Mouse (Mus musculus): Measurements from ENCODE around the gene 4930453N24Rik.
A peak's percentile ranks its signal among the peaks of the same experiment; 100 is the strongest.

The 4930453N24Rik gene

GRCm38 (mm10) chr16:64770521-64771430 lies at the start of gene 4930453N24Rik:
TSS of gene 4930453N24Rik (minus strand) at chr16:64771161.
- peak; percentile 81 to 85 for DNase-seq

- no peak for DNase-seq
Observed at GRCm38 (mm10) chr16:64817094-64817765, 46.3 kb upstream of the 4930453N24Rik start.

- DNase-seq, result peak in 1 of 2 experiments; percentile 10
Observed at GRCm38 (mm10) chr16:64803041-64803440, 32.1 kb upstream of the 4930453N24Rik start.

GRCm38 (mm10) chr16:64801638-64802037 lies 30.7 kb upstream of the 4930453N24Rik start:
- DNase-seq, result no peak

GRCm38 (mm10) chr16:64800393-64800792 lies 29.4 kb upstream of the 4930453N24Rik start:
- DNase-seq, result no peak

GRCm38 (mm10) chr16:64794802-64795201 lies 23.8 kb upstream of the 4930453N24Rik start:
- no peak for DNase-seq

- no peak for DNase-seq
Observed at GRCm38 (mm10) chr16:64789706-64790105, 18.7 kb upstream of the 4930453N24Rik start.

- no peak for DNase-seq
Observed at GRCm38 (mm10) chr16:64775516-64775915, 4.6 kb upstream of the 4930453N24Rik start.

GRCm38 (mm10) chr16:64771431-64771818 lies 464 bp upstream of the 4930453N24Rik start:
- no peak for DNase-seq

- DNase-seq, result no peak
Observed at GRCm38 (mm10) chr16:64766696-64767300, 4.2 kb downstream of the 4930453N24Rik start.

- DNase-seq, result no peak
Observed at GRCm38 (mm10) chr16:64759245-64759626, 11.7 kb downstream of the 4930453N24Rik start.

GRCm38 (mm10) chr16:64758561-64759244 lies 12.3 kb downstream of the 4930453N24Rik start:
- no peak for DNase-seq

GRCm38 (mm10) chr16:64757666-64758400 lies 13.1 kb downstream of the 4930453N24Rik start:
- no peak for DNase-seq

- no peak for DNase-seq
Observed at GRCm38 (mm10) chr16:64756321-64756720, 14.6 kb downstream of the 4930453N24Rik start.

GRCm38 (mm10) chr16:64754743-64755139 lies 16.2 kb downstream of the 4930453N24Rik start:
- peak in 1 of 2 experiments; percentile 9 for DNase-seq

GRCm38 (mm10) chr16:64753990-64754742 lies 16.8 kb downstream of the 4930453N24Rik start:
- no peak for DNase-seq

- DNase-seq, result peak; percentile 15 to 73
Observed at GRCm38 (mm10) chr16:64748237-64748636, 22.7 kb downstream of the 4930453N24Rik start.

- no peak for DNase-seq
Observed at GRCm38 (mm10) chr16:64745089-64745488, 25.9 kb downstream of the 4930453N24Rik start.

- DNase-seq, result no peak
Observed at GRCm38 (mm10) chr16:64737289-64737688, 33.7 kb downstream of the 4930453N24Rik start.

GRCm38 (mm10) chr16:64723273-64724057 lies 47.5 kb downstream of the 4930453N24Rik start:
- DNase-seq, result peak; percentile 5 to 19
